Mouse (Mus musculus) colon, adult 2 months (tissue): Measurements from ENCODE around the gene C1qb. TPM values are rescaled to one million over a fixed set of nuclear protein-coding genes. Genes with fewer than 3 reads are reported as not detected.

Experiments used
- polyA plus RNA-seq: library from polyadenylated mRNA; depleted of rRNA; stranded (reverse); fragments of >200 nt; gene quantifications from 2 replicates; pipeline ENCODE4 v1.2.3, GENCODE M21; 2012; rRNA removed

The C1qb gene
- polyA plus RNA-seq = 95.8 and 106 TPM in 2 replicates

GRCm38 (mm10) chr4:136886101-136886500 is at the start of gene C1qb:
Gene C1qb (minus strand): TSS chr4:136886187.

GRCm38 (mm10) chr4:136898637-136899036 is 12.7 kb upstream of the C1qb start, which contains the start of gene C1qa:
Gene C1qa (minus strand): TSS chr4:136898803.

GRCm38 (mm10) chr4:136892811-136893210 is 6.8 kb upstream of the C1qb start, which contains the start of gene C1qc:
Gene C1qc (minus strand): TSS chr4:136893065.

GRCm38 (mm10) chr4:136835621-136836386 is 50.2 kb downstream of the C1qb start, which contains the start of gene Ephb2:
Gene Ephb2 (minus strand): TSS chr4:136835988.

Other genes with a start within 250 kb of the C1qb start
- 118 and 132 TPM in 2 replicates for gene Ephb2, start 50.2 kb downstream of the C1qb start, polyA plus RNA-seq
- gene C1qc, start 6.9 kb upstream of the C1qb start, polyA plus RNA-seq = 130 and 169 TPM in 2 replicates
- gene C1qa, start 12.6 kb upstream of the C1qb start, polyA plus RNA-seq = 84.4 and 86.4 TPM in 2 replicates
- gene Epha8, start 70.6 kb upstream of the C1qb start, polyA plus RNA-seq = 0.56 and 0.91 TPM in 2 replicates
- 9.3 and 10.4 TPM in 2 replicates for gene Zbtb40, start 162.6 kb upstream of the C1qb start, polyA plus RNA-seq